Mouse (Mus musculus): ENCODE measurements around the gene Kmo. TPM values are rescaled to one million over a fixed set of nuclear protein-coding genes. Genes with fewer than 3 reads are reported as not detected.

Kmo gene
- total RNA-seq, 2 experiments from 2014 or later, result not detected

DNA sequence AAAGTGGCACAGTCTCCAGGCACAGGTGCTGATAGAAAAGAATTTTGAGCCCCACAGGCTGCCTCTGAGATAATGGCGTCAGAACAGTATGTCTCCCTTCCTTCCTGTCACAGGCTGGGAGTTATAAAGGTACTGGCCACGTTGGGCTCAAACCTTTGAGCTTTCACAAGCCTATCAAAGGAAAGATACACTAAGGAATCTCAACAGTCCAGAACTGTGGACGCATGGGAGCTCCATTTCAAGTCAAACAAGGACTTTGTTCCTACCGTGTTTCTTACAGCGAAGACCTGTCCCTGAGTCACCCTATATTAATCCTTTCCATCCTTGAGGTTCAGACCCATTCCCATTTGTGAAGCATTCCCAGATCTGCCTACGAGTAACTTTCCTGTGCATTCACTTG, 57.3 kb downstream of the Kmo start:
- intact Hi-C loops (cut with DNase I), result loop anchor here (10.0 kb wide), 1 partner anchor 187 kb away; no protein-coding TSS in a partner anchor
- no peak for DNase-seq (ENCODE audit: low spot score in 2 of 2)

- no peak for DNase-seq (ENCODE audit: low spot score in 2 of 2)
- intact Hi-C loops (cut with DNase I), result no loop called here
Measured at GRCm38 (mm10) chr1:175680995-175681394, 60.8 kb downstream of the Kmo start.

GRCm38 (mm10) chr1:175691686-175692245, 71.6 kb downstream of the Kmo start:
- intact Hi-C loops (cut with DNase I), result no loop called here
- DNase-seq (ENCODE audit: low spot score in 2 of 2), result no peak

DNA sequence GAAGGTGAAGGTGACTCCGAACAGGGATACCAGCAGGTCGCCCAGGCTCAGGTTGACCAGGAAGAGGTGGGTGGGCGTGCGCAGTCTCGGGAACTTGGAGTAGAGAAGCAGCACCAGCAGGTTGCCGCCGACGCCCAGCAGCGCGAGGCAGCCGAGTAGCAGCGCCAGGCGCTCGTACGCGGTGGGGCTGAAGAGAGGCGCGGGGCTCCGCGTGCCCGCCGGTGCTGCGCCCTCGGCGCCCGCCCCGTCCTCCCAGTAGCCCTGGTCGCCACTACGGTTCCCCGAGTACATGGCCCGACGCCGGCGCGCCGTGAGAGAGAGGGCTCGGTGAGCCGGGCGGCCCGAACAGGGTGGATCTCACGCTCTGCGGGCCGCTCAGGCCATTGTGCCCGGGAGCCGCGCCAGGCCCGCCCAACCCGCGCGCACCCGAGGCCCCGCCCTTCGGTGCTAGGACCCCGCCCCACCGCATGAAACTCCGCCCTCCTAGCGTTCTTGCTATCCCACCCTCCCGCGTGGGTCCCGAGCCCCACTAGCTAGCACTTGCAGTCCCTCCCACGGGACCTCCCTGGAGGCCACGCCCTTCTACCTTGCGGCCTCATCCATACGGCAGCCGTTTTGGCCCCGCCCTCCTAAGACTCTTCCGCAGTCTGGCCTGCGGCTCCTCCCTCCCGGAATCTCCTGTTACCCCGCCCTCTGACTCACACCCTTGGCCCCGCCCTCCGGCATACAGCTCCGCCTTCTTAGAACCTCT, 72.2 kb downstream of the Kmo start, which contains the start of the genes Opn3 and Chml:
TSS of gene Opn3 (minus strand) at position 531 of the 751 bp plus-strand sequence.
TSS of gene Chml (minus strand) at position 656 of the 751 bp plus-strand sequence.
- intact Hi-C loops (cut with DNase I), result no loop called here

GRCm38 (mm10) chr1:175692997-175693361, 72.8 kb downstream of the Kmo start:
- no peak for DNase-seq (ENCODE audit: low spot score in 2 of 2)
- intact Hi-C loops (cut with DNase I), result no loop called here

More for the DNA sequence above, 72.2 kb downstream of the Kmo start, which contains the start of the genes Opn3 and Chml:
- peak; percentile 96 to 98 for DNase-seq (ENCODE audit: low spot score in 2 of 2)

- DNase-seq (ENCODE audit: low spot score in 2 of 2), result peak in 1 of 2 experiments; percentile 22
- intact Hi-C loops (cut with DNase I), result no loop called here
Measured at GRCm38 (mm10) chr1:175693429-175693960, 73.3 kb downstream of the Kmo start.

GRCm38 (mm10) chr1:175698293-175698692, 78.1 kb downstream of the Kmo start, which contains the start of gene Wdr64:
TSS of gene Wdr64 (plus strand) at chr1:175698593.
- DNase-seq (ENCODE audit: low spot score in 2 of 2), result no peak
- intact Hi-C loops (cut with DNase I), result no loop called here

- DNase-seq (ENCODE audit: low spot score in 2 of 2), result no peak
- intact Hi-C loops (cut with DNase I), result no loop called here
Measured at GRCm38 (mm10) chr1:175699375-175699774, 79.2 kb downstream of the Kmo start.

- no peak for DNase-seq (ENCODE audit: low spot score in 2 of 2)
- intact Hi-C loops (cut with DNase I), result no loop called here
Measured at GRCm38 (mm10) chr1:175699796-175700195, 79.6 kb downstream of the Kmo start.

DNA sequence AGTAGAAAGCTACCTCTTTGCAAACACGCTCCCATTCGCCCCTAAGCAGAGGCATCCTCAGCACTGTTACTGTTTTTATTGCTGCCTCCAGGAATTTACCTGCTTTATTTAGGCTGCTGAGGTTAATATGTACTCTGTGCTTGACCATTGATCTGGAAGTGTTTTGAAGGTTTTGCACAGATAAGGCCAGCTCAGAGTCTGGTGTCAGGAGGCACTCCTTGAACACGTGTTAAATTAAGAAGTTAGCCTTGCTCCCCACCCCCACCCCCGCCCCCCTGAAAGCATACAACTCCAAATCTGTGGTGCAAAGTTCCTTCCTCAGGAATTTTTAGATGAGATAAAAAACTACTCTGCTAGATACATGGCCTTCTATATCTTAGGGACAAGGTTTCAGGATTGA, 81.0 kb downstream of the Kmo start:
- no peak for DNase-seq (ENCODE audit: low spot score in 2 of 2)
- intact Hi-C loops (cut with DNase I), result no loop called here

- DNase-seq (ENCODE audit: low spot score in 2 of 2), result no peak
- intact Hi-C loops (cut with DNase I), result no loop called here
Measured at GRCm38 (mm10) chr1:175707599-175707998, 87.4 kb downstream of the Kmo start.

- DNase-seq (ENCODE audit: low spot score in 2 of 2), result no peak
- intact Hi-C loops (cut with DNase I), result no loop called here
Measured at GRCm38 (mm10) chr1:175708013-175708412, 87.8 kb downstream of the Kmo start.

Other genes starting within 250 kb of the Kmo start
- 100 to 1,000 TPM; 108 to 116 TPM for gene Rgs7, start 127.9 kb upstream of the Kmo start, total RNA-seq (2021)
- gene Fh1, start 5.3 kb downstream of the Kmo start, total RNA-seq (2021), result 10 to 100 TPM; 76.5 to 90.3 TPM
- 10 to 100 TPM; 12.7 to 14.5 TPM for gene Opn3, start 72.4 kb downstream of the Kmo start, total RNA-seq (2021)
- 10 to 100 TPM; 14.0 to 14.4 TPM for gene Chml, start 72.5 kb downstream of the Kmo start, total RNA-seq (2021)
- under 1 TPM; 0.13 to 0.15 TPM for gene Wdr64, start 78.2 kb downstream of the Kmo start, total RNA-seq (2021)

Data from left cerebral cortex, postnatal 14 days (tissue).